Mouse (Mus musculus) cerebellum, adult 2 months (tissue): Measurements from ENCODE around the gene Ddhd1. TPM values are rescaled to one million over a fixed set of nuclear protein-coding genes. Genes with fewer than 3 reads are reported as not detected.

Experiments used
- DNase-seq, 2 experiments: peaks; one replicate each; pipeline ENCODE4 v3.0.0; 2021
- H3K27ac ChIP-seq: fragments of 200-500 bp; 2 replicates; pipeline ENCODE4 v1.5.1; 2012; ENCODE audit warnings: low read length, control low read depth, inconsistent platforms; ENCODE audit not compliant: insufficient read depth
- H3K27me3 ChIP-seq: fragments of 200-500 bp; 2 replicates; pipeline ENCODE4 v1.6.1; 2012; ENCODE audit warnings: inconsistent platforms, mild to moderate bottlenecking, low read length, moderate library complexity; ENCODE audit not compliant: control insufficient read depth, insufficient read depth
- H3K4me1 ChIP-seq: fragments of 200-500 bp; 2 replicates; pipeline ENCODE4 v1.6.1; 2011; ENCODE audit warnings: low read length; ENCODE audit not compliant: control insufficient read depth, insufficient read depth
- H3K4me3 ChIP-seq: fragments of 200-500 bp; replicated peaks from 2 replicates; pipeline ENCODE3; 2011; ENCODE audit warnings: mild to moderate bottlenecking, low read depth, low read length, control low read depth; ENCODE audit not compliant: insufficient read depth
- CTCF ChIP-seq: fragments of 200-500 bp; IDR thresholded peaks from 2 replicates; pipeline ENCODE4 v1.5.1; 2011; ENCODE audit warnings: low read depth, mild to moderate bottlenecking, control low read depth, low read length, moderate library complexity, borderline replicate concordance; ENCODE audit not compliant: insufficient read depth
- POLR2A ChIP-seq: fragments of 200-500 bp; IDR thresholded peaks from 2 replicates; pipeline ENCODE4 v1.6.1; 2011; ENCODE audit warnings: low read length, control low read depth, borderline replicate concordance; ENCODE audit not compliant: insufficient read depth
- WGBS: fragments of 180-500 bp; shearing (Covaris S2); methylation state at CpG from one replicate; pipeline ENCODE4 v1.1.7; 2018; 5-methylcytosine and 5-hydroxymethylcytosine counted together
- polyA plus RNA-seq: library from polyadenylated mRNA; depleted of rRNA; stranded (reverse); fragments of >200 nt; gene quantifications from 2 replicates; pipeline ENCODE4 v1.2.3, GENCODE M21; 2012; rRNA removed

Gene Ddhd1
- polyA plus RNA-seq, 1 experiment, result 66.3 TPM

GRCm38 (mm10) chr14:45544905-45545304 is 113.0 kb downstream of the Ddhd1 start:
- H3K27me3 ChIP-seq, result no peaks in the 10 kb centered on the region
- TF ChIP-seq CTCF (no peak), POLR2A (no peak)
- WGBS, result 90% methylated on average over 7 of the region's 7 CpGs
- no peak for DNase-seq
- H3K4me1 ChIP-seq, result no peaks in the 10 kb centered on the region; the same call in 1 of the 2 replicates
- H3K27ac ChIP-seq, result no peak overlapping the region
- no peak overlapping the region for H3K4me3 ChIP-seq

GRCm38 (mm10) chr14:45544026-45544425 is 113.9 kb downstream of the Ddhd1 start:
- no peak overlapping the region for H3K4me3 ChIP-seq
- 66% methylated on average over 5 of the region's 6 CpGs for WGBS
- no peak overlapping the region for H3K27ac ChIP-seq
- TF ChIP-seq POLR2A, result no peak
- no peak for TF ChIP-seq CTCF
- no peaks in the 10 kb centered on the region; the same call in 1 of the 2 replicates for H3K4me1 ChIP-seq
- no peaks in the 10 kb centered on the region for H3K27me3 ChIP-seq
- no peak for DNase-seq

GRCm38 (mm10) chr14:45539659-45540468 is 118.1 kb downstream of the Ddhd1 start:
- Histone ChIP-seq H3K27me3 (no peaks in the 10 kb centered on the region), H3K4me3 (no peak overlapping the region), H3K27ac (peak overlapping the region; percentile 63; the same call in 1 of the 2 replicates), H3K4me1 (no peaks in the 10 kb centered on the region; the same call in 1 of the 2 replicates)
- DNase-seq, result peak; percentile 56 to 60
- TF ChIP-seq CTCF (peak; percentile 80), POLR2A (no peak)
- WGBS, result 42% methylated on average over 12 of the region's 12 CpGs

Other genes with a start within 250 kb of the Ddhd1 start
- 78.8 and 81.0 TPM in 2 replicates for gene Fermt2, start 128.0 kb downstream of the Ddhd1 start, polyA plus RNA-seq